Mouse (Mus musculus): Measurements from ENCODE around the gene Spag9.

The Spag9 gene

GRCm38 (mm10) chr11:94047288-94047687 lies 51.4 kb downstream of the Spag9 start:
- no peak for DNase-seq (ENCODE audit: low read depth, low spot score)

GRCm38 (mm10) chr11:94054176-94054575 lies 58.3 kb downstream of the Spag9 start:
- DNase-seq (ENCODE audit: low read depth, low spot score): no peak

- no peak for DNase-seq (ENCODE audit: low read depth, low spot score)
Observed at GRCm38 (mm10) chr11:94054901-94055300, 59.0 kb downstream of the Spag9 start.

- no peak for DNase-seq (ENCODE audit: low read depth, low spot score)
Observed at GRCm38 (mm10) chr11:94063941-94064340, 68.0 kb downstream of the Spag9 start.

GRCm38 (mm10) chr11:94070455-94070854 lies 74.6 kb downstream of the Spag9 start:
- DNase-seq (ENCODE audit: low read depth, low spot score): no peak

GRCm38 (mm10) chr11:94073283-94073682 lies 77.4 kb downstream of the Spag9 start:
- DNase-seq (ENCODE audit: low read depth, low spot score): no peak

- DNase-seq (ENCODE audit: low read depth, low spot score): peak; percentile 34
Observed at GRCm38 (mm10) chr11:94086966-94087365, 91.1 kb downstream of the Spag9 start.

- DNase-seq (ENCODE audit: low read depth, low spot score): no peak
Observed at GRCm38 (mm10) chr11:94090496-94090895, 94.6 kb downstream of the Spag9 start.

GRCm38 (mm10) chr11:94097489-94097888 lies 101.6 kb downstream of the Spag9 start:
- DNase-seq (ENCODE audit: low read depth, low spot score): no peak

GRCm38 (mm10) chr11:94098840-94099239 lies 102.9 kb downstream of the Spag9 start:
- DNase-seq (ENCODE audit: low read depth, low spot score): no peak

- no peak for DNase-seq (ENCODE audit: low read depth, low spot score)
Observed at GRCm38 (mm10) chr11:94113795-94114194, 117.9 kb downstream of the Spag9 start.

- DNase-seq (ENCODE audit: low read depth, low spot score): no peak
Observed at GRCm38 (mm10) chr11:94115408-94115807, 119.5 kb downstream of the Spag9 start.

- DNase-seq (ENCODE audit: low read depth, low spot score): no peak
Observed at GRCm38 (mm10) chr11:94116655-94117054, 120.8 kb downstream of the Spag9 start.

GRCm38 (mm10) chr11:94117836-94118235 lies 121.9 kb downstream of the Spag9 start:
- no peak for DNase-seq (ENCODE audit: low read depth, low spot score)

- DNase-seq (ENCODE audit: low read depth, low spot score): no peak
Observed at GRCm38 (mm10) chr11:94118612-94119011, 122.7 kb downstream of the Spag9 start.

GRCm38 (mm10) chr11:94120690-94121089 lies 124.8 kb downstream of the Spag9 start:
- DNase-seq (ENCODE audit: low read depth, low spot score): no peak

- no peak for DNase-seq (ENCODE audit: low read depth, low spot score)
Observed at GRCm38 (mm10) chr11:94121501-94121900, 125.6 kb downstream of the Spag9 start.

GRCm38 (mm10) chr11:94122341-94123030 lies 126.6 kb downstream of the Spag9 start:
- no peak for DNase-seq (ENCODE audit: low read depth, low spot score)

GRCm38 (mm10) chr11:94126701-94127100 lies 130.8 kb downstream of the Spag9 start:
- no peak for DNase-seq (ENCODE audit: low read depth, low spot score)

GRCm38 (mm10) chr11:94127966-94128365 lies 132.1 kb downstream of the Spag9 start:
- DNase-seq (ENCODE audit: low read depth, low spot score): no peak

GRCm38 (mm10) chr11:94128506-94128905 lies 132.6 kb downstream of the Spag9 start:
- DNase-seq (ENCODE audit: low read depth, low spot score): no peak

- DNase-seq (ENCODE audit: low read depth, low spot score): no peak
Observed at GRCm38 (mm10) chr11:94129261-94130059, 133.6 kb downstream of the Spag9 start.
